ENCODE assay signal across 8 mouse cellular contexts in genomic region chr9:51008068-51008840, GRCm38 (mm10). TPM values are rescaled to one million over a fixed set of nuclear protein-coding genes. Genes with fewer than 3 reads are reported as not detected.
DNase-seq lines count a peak whose midpoint lies in the region; ATAC-seq and TF ChIP-seq lines count a peak whose summit lies in the region.

No protein-coding gene starts in this region.

- WGBS in heart, embryonic 12.5 days, result under 1% methylated on average over 60 of the region's 65 CpGs
- under 1% methylated on average over 62 of the region's 65 CpGs for WGBS in heart, embryonic 16.5 days
- WGBS in limb, embryonic 10.5 days, result under 1% methylated on average over 65 of the region's 65 CpGs
- WGBS in midbrain, embryonic 12.5 days, result under 1% methylated on average over 44 of the region's 65 CpGs

- peak; percentile 69 for ATAC-seq in heart, embryonic 12.5 days (ENCODE audit: insufficient number of reproducible peaks, low FRiP score)
- ATAC-seq in heart, embryonic 16.5 days (replicated peaks; ENCODE audit: extremely low read depth, insufficient read depth, low FRiP score), result peak; percentile 57
- ATAC-seq in midbrain, embryonic 12.5 days (ENCODE audit: low FRiP score, low read depth), result peak; percentile 38; the same call in 1 of the 2 replicates

- H3K4me1 ChIP-seq in heart, embryonic 12.5 days (replicated peaks), result no peaks in the 10 kb centered on the region; the same call in 1 of the 2 replicates
- no peaks in the 10 kb centered on the region for H3K4me1 ChIP-seq in ES-Bruce4 (ENCODE audit: control insufficient read depth, insufficient read depth, low read length)
- H3K4me1 ChIP-seq in heart, embryonic 16.5 days (ENCODE audit: control insufficient read depth, insufficient read depth, low read length), result peaks cover 14% of the 10 kb centered on the region
- peaks cover 12% of the 10 kb centered on the region for H3K4me1 ChIP-seq in limb, embryonic 10.5 days
- H3K4me1 ChIP-seq in midbrain, embryonic 12.5 days, result no peaks in the 10 kb centered on the region

- TF ChIP-seq POLR2A in ES-Bruce4 (IDR thresholded peaks at IDR 0.05; ENCODE audit: insufficient read depth, low read length), result no peak

- H3K36me3 ChIP-seq in heart, embryonic 12.5 days, result no peaks in the 10 kb centered on the region
- no peaks in the 10 kb centered on the region for H3K36me3 ChIP-seq in ES-Bruce4 (ENCODE audit: control insufficient read depth, insufficient read depth, low read length, poor library complexity, severe bottlenecking)
- no peaks in the 10 kb centered on the region for H3K36me3 ChIP-seq in heart, embryonic 16.5 days (ENCODE audit: control insufficient read depth, insufficient read depth)
- no peaks in the 10 kb centered on the region for H3K36me3 ChIP-seq in limb, embryonic 10.5 days
- H3K36me3 ChIP-seq in midbrain, embryonic 12.5 days, result no peaks in the 10 kb centered on the region

- no peaks in the 10 kb centered on the region for H3K9me3 ChIP-seq in heart, embryonic 12.5 days (replicated peaks)
- no peaks in the 10 kb centered on the region for H3K9me3 ChIP-seq in ES-Bruce4 (replicated peaks; ENCODE audit: control insufficient read depth, insufficient read depth, low read length, poor library complexity, severe bottlenecking)
- no peaks in the 10 kb centered on the region for H3K9me3 ChIP-seq in heart, embryonic 16.5 days (replicated peaks; ENCODE audit: control insufficient read depth, low read length)
- no peaks in the 10 kb centered on the region for H3K9me3 ChIP-seq in limb, embryonic 10.5 days (replicated peaks)
- H3K9me3 ChIP-seq in midbrain, embryonic 12.5 days, result no peaks in the 10 kb centered on the region

- peak overlapping the region; percentile 82 for H3K9ac ChIP-seq in heart, embryonic 12.5 days
- peak overlapping the region; percentile 76 for H3K9ac ChIP-seq in ES-Bruce4 (ENCODE audit: low read depth, poor library complexity, severe bottlenecking)
- H3K9ac ChIP-seq in heart, embryonic 16.5 days (ENCODE audit: low read length), result peak overlapping the region; percentile 85
- peak overlapping the region; percentile 77 for H3K9ac ChIP-seq in midbrain, embryonic 12.5 days (replicated peaks)

- DNase-seq in heart, postnatal 4 days, result no peak
- peak; percentile 30 for DNase-seq in embryo, embryonic 11.5 days (ENCODE audit: low read depth, low spot score)
- no peak for DNase-seq in limb, embryonic 10.5 days (ENCODE audit: low spot score)
- no peak for DNase-seq in adrenal gland, postnatal 4 days (ENCODE audit: low spot score in 2 of 2)

- peak overlapping the region; percentile 90 for H3K4me2 ChIP-seq in heart, embryonic 12.5 days
- peak overlapping the region; percentile 64 for H3K4me2 ChIP-seq in heart, embryonic 16.5 days (ENCODE audit: low read depth, low read length)
- peak overlapping the region; percentile 84 for H3K4me2 ChIP-seq in midbrain, embryonic 12.5 days (replicated peaks)

- H3K4me3 ChIP-seq in heart, embryonic 12.5 days, result peak overlapping the region; percentile 83
- peak overlapping the region; percentile 97 for H3K4me3 ChIP-seq in ES-Bruce4 (ENCODE audit: low read depth, low read length)
- H3K4me3 ChIP-seq in heart, embryonic 16.5 days (ENCODE audit: low read length), result peak overlapping the region; percentile 73
- peak overlapping the region; percentile 93 for H3K4me3 ChIP-seq in limb, embryonic 10.5 days
- H3K4me3 ChIP-seq in midbrain, embryonic 12.5 days, result peak overlapping the region; percentile 71

- peak overlapping the region; percentile 86 for H3K27ac ChIP-seq in heart, embryonic 12.5 days (ENCODE audit: poor library complexity, severe bottlenecking)
- H3K27ac ChIP-seq in ES-Bruce4 (ENCODE audit: insufficient read depth, low read length), result no peak overlapping the region
- peak overlapping the region; percentile 86 for H3K27ac ChIP-seq in heart, embryonic 16.5 days (ENCODE audit: low read length)
- H3K27ac ChIP-seq in limb, embryonic 10.5 days, result peak overlapping the region; percentile 94
- H3K27ac ChIP-seq in midbrain, embryonic 12.5 days (replicated peaks), result peak overlapping the region; percentile 80

- no peak for TF ChIP-seq CTCF in ES-Bruce4 (IDR thresholded peaks at IDR 0.05; ENCODE audit: low read depth, low read length)

- TF ChIP-seq EP300 in ES-Bruce4 (IDR thresholded peaks at IDR 0.05; ENCODE audit: insufficient read depth, low read depth, low read length), result no peak

- H3K27me3 ChIP-seq in heart, embryonic 12.5 days (replicated peaks), result no peaks in the 10 kb centered on the region
- H3K27me3 ChIP-seq in ES-Bruce4 (ENCODE audit: control insufficient read depth, insufficient read depth, low read length, poor library complexity, severe bottlenecking), result no peaks in the 10 kb centered on the region; the same call in 1 of the 2 replicates
- H3K27me3 ChIP-seq in heart, embryonic 16.5 days (ENCODE audit: control insufficient read depth, insufficient read depth, low read length), result no peaks in the 10 kb centered on the region
- peaks cover 4% of the 10 kb centered on the region; the same call in 1 of the 2 replicates for H3K27me3 ChIP-seq in limb, embryonic 10.5 days (ENCODE audit: low read depth, poor library complexity, severe bottlenecking)
- H3K27me3 ChIP-seq in midbrain, embryonic 12.5 days, result peaks cover 9% of the 10 kb centered on the region

RNA-seq across cellular contexts. Expression of gene Sik2, which starts 0.6 kb away (rescaled TPM):
- polyA plus RNA-seq in heart, embryonic 12.5 days (2016; fragmentation: Nextera tagmentation; extraction: Ambion mirVana), result 18.2 and 18.7 TPM in 2 replicates
- total RNA-seq in heart, postnatal 4 days (2021), result 10 to 100 TPM; 30.8 to 30.9 TPM
- 13.5 and 14.9 TPM in 2 replicates for polyA plus RNA-seq in ES-Bruce4 (2011; ENCODE audit: insufficient read depth, insufficient read length, low read depth, missing spikeins)
- polyA plus RNA-seq in heart, embryonic 16.5 days (2015; fragmentation: Nextera tagmentation; extraction: Ambion mirVana), result 14.4 and 18.5 TPM in 2 replicates
- 13.2 and 16.7 TPM in 2 replicates for polyA plus RNA-seq in limb, embryonic 10.5 days (2016; fragmentation: Nextera tagmentation; extraction: Ambion mirVana)
- 14.2 and 15.1 TPM in 2 replicates for polyA plus RNA-seq in midbrain, embryonic 12.5 days (2016; fragmentation: Nextera tagmentation; extraction: Ambion mirVana)
- total RNA-seq in adrenal gland, postnatal 4 days (2021), result 10 to 100 TPM; 51.1 to 56.3 TPM

RNA-seq across cellular contexts. Expression of gene Btg4, which starts 52.4 kb away (rescaled TPM):
- polyA plus RNA-seq in heart, embryonic 12.5 days (2016; fragmentation: Nextera tagmentation; extraction: Ambion mirVana), result not detected in 2 replicates
- not detected for total RNA-seq in heart, postnatal 4 days (2021)
- not detected in 2 replicates for polyA plus RNA-seq in ES-Bruce4 (2011; ENCODE audit: insufficient read depth, insufficient read length, low read depth, missing spikeins)
- not detected in 2 replicates for polyA plus RNA-seq in heart, embryonic 16.5 days (2015; fragmentation: Nextera tagmentation; extraction: Ambion mirVana)
- not detected in 2 replicates for polyA plus RNA-seq in limb, embryonic 10.5 days (2016; fragmentation: Nextera tagmentation; extraction: Ambion mirVana)
- not detected in 2 replicates for polyA plus RNA-seq in midbrain, embryonic 12.5 days (2016; fragmentation: Nextera tagmentation; extraction: Ambion mirVana)
- total RNA-seq in adrenal gland, postnatal 4 days (2021), result not detected
